Comparison of ENCODE assay signal across 8 mouse cellular contexts in genomic region chr7:74554608-74555311, GRCm38 (mm10). TPM values are rescaled to one million over a fixed set of nuclear protein-coding genes. Genes with fewer than 3 reads are reported as not detected.
A peak's percentile ranks its signal among the peaks of the same experiment; 100 is the strongest.
DNase-seq lines count a peak whose midpoint lies in the region; ATAC-seq lines count a peak whose summit lies in the region.

TSS of gene Slco3a1 (minus strand) at chr7:74554780.

- peak within 1 kb of the TSS; percentile 87 for H3K27ac ChIP-seq in hindbrain, embryonic 12.5 days

- H3K4me2 ChIP-seq in hindbrain, embryonic 12.5 days (replicated peaks), result peak within 1 kb of the TSS; percentile 90

- H3K4me3 ChIP-seq in hindbrain, embryonic 12.5 days, result peak within 1 kb of the TSS; percentile 76

- H3K9ac ChIP-seq in hindbrain, embryonic 12.5 days, result peak within 1 kb of the TSS; percentile 73

- H3K27me3 ChIP-seq in hindbrain, embryonic 12.5 days, result peaks cover 26% of the 10 kb centered on the region

- peak; percentile 85 for ATAC-seq in hindbrain, embryonic 12.5 days (ENCODE audit: low FRiP score)

- WGBS in hindbrain, embryonic 12.5 days, result 2% methylated on average over 61 of the region's 66 CpGs

- no peaks in the 10 kb centered on the region for H3K36me3 ChIP-seq in hindbrain, embryonic 12.5 days

- peaks cover 24% of the 10 kb centered on the region for H3K4me1 ChIP-seq in hindbrain, embryonic 12.5 days

- DNase-seq in MEL-GATA-1-ER (ENCODE audit: extremely low read depth, low read depth), result peak; percentile 44
- DNase-seq in cerebellum, adult 9-10 months, result peak; percentile 87
- DNase-seq in frontal cortex, postnatal 14 days (ENCODE audit: low spot score in 2 of 2), result peak; percentile 46 to 66
- peak; percentile 69 for DNase-seq in layer of hippocampus, postnatal 14 days (ENCODE audit: low spot score in 2 of 2)
- DNase-seq in lung, postnatal 10 days, result peak; percentile 87
- DNase-seq in ovary, postnatal 14 days (ENCODE audit: low spot score), result peak; percentile 58
- peak; percentile 86 for DNase-seq in thymus, postnatal 14 days

- no peaks in the 10 kb centered on the region for H3K9me3 ChIP-seq in hindbrain, embryonic 12.5 days (replicated peaks)

RNA-seq across cellular contexts. Expression of gene Slco3a1, which starts in this region (rescaled TPM):
- 16.4 and 18.2 TPM in 2 replicates for polyA plus RNA-seq in hindbrain, embryonic 12.5 days (2016; fragmentation: Nextera tagmentation; extraction: Ambion mirVana)
- 10 to 100 TPM; 67.3 to 69.3 TPM for total RNA-seq in layer of hippocampus, postnatal 14 days (2021)

Comparison
In these comparisons a context has a peak if more than half of its experiments do, and no peak if none do; other contexts are left out.
1. Peak in every context shown above with its lines: DNase-seq, ATAC-seq, H3K4me3 ChIP-seq and H3K27ac ChIP-seq.